Mouse (Mus musculus): ENCODE measurements around the gene Kcnt1. TPM values are rescaled to one million over a fixed set of nuclear protein-coding genes. Genes with fewer than 3 reads are reported as not detected.

Gene Kcnt1
- polyA plus RNA-seq, 2 experiments = 0.08 TPM; not detected in 1

DNA sequence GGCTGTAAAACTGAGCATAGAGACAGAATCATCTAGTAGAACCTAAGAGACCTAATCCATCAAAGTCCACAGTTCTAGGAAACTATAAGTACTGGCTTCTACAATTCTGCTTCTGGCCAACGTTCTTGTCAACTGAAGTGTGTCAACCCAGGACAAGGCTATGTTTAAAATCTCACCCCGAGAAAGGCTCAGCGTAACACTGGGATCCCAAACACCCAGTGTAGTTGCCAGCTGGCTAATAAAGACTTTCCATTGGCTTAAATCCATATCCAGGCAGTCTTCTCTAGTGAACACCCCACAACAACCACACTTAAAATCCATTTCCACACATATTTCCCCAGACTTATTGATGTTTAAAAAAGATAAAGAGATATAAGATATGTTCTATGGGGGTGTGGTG lies 32.7 kb upstream of the Kcnt1 start:
- Histone ChIP-seq H3K4me1 (replicated peaks; ENCODE audit: control insufficient read depth in 2 of 2, insufficient read depth in 2 of 2, low read length in 1 of 2) (no peaks in the 10 kb centered on the region), H3K4me2 (ENCODE audit: low read depth) (no peak overlapping the region), H3K4me3 (ENCODE audit: insufficient read depth in 1 of 2, low read depth in 2 of 2, low read length in 2 of 2) (no peak overlapping the region), H3K9ac (replicated peaks) (no peak overlapping the region), H3K9me3 (ENCODE audit: control insufficient read depth, low read length) (no peaks in the 10 kb centered on the region), H3K36me3 (replicated peaks; ENCODE audit: control insufficient read depth, insufficient read depth, low read depth) (no peaks in the 10 kb centered on the region), H3K27me3 (ENCODE audit: control insufficient read depth, insufficient read depth, low read length) (no peaks in the 10 kb centered on the region), H3K27ac (no peak overlapping the region)
- WGBS (ENCODE audit: insufficient replicate concordance) = 76% methylated on average over 3 of the region's 3 CpGs
- ATAC-seq (ENCODE audit: insufficient read depth) = no peak
- no peak for TF ChIP-seq EP300 (IDR thresholded peaks at IDR 0.05; ENCODE audit: low read depth)
- TF ChIP-seq CTCF (IDR thresholded peaks at IDR 0.05; ENCODE audit: low read depth) = no peak
- no peak for DNase-seq (ENCODE audit: low read depth in 3 of 3, low spot score in 3 of 3)

DNA sequence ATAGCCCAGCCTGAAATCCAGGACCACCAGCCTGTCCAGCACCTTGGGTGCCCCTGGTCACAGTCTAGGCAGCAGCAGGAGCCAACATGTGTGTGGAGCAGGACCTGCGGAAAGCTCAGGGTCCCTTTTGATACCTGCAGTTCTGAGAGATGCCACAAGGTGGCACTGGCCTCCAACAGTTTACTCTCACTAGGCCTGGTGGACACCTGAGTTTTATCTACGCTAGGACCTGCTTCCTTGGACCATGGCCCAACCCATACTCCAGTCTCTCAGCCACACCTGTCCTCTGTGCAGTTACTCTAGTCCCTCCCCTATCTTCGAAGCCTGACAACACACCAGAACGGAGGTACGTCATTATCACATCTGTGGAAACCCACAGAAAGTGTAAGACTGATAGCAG lies 27.2 kb upstream of the Kcnt1 start:
- ATAC-seq (ENCODE audit: insufficient read depth) = no peak
- Histone ChIP-seq H3K27me3 (ENCODE audit: control insufficient read depth, insufficient read depth, low read length) (no peaks in the 10 kb centered on the region), H3K27ac (no peak overlapping the region), H3K4me3 (ENCODE audit: insufficient read depth in 1 of 2, low read depth in 2 of 2, low read length in 2 of 2) (no peak overlapping the region), H3K36me3 (replicated peaks; ENCODE audit: control insufficient read depth, insufficient read depth, low read depth) (no peaks in the 10 kb centered on the region), H3K9ac (replicated peaks) (no peak overlapping the region), H3K4me2 (ENCODE audit: low read depth) (no peak overlapping the region), H3K4me1 (replicated peaks; ENCODE audit: control insufficient read depth in 2 of 2, insufficient read depth in 2 of 2, low read length in 1 of 2) (no peaks in the 10 kb centered on the region), H3K9me3 (ENCODE audit: control insufficient read depth, low read length) (no peaks in the 10 kb centered on the region)
- WGBS (ENCODE audit: insufficient replicate concordance) = 31% methylated on average over 5 of the region's 5 CpGs
- TF ChIP-seq EP300 (IDR thresholded peaks at IDR 0.05; ENCODE audit: low read depth) (no peak), CTCF (IDR thresholded peaks at IDR 0.05; ENCODE audit: low read depth) (peak; percentile 94)
- DNase-seq (ENCODE audit: low read depth in 3 of 3, low spot score in 3 of 3) = peak; percentile 13 to 32 (median 14)

DNA sequence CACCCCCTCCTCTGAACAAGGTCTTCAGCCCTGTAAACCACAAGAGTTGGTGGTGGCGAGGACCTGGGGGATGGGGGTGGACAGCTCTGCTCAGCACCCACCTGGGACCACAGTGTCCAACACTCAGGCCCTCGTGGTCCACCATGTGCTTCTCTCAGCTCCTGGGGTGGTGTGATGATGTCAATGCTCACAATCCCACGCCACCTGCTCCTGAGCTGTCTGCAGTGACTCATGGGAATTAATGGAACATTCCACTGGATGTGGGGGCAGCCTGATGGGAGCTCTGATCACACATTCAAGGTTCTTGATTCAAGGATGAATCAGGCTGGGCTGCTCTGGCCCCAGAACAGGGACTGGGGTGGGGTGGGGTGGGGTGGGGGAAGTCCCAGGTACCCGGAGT lies 21.4 kb upstream of the Kcnt1 start:
- Histone ChIP-seq H3K36me3 (replicated peaks; ENCODE audit: control insufficient read depth, insufficient read depth, low read depth) (no peaks in the 10 kb centered on the region), H3K9me3 (ENCODE audit: control insufficient read depth, low read length) (no peaks in the 10 kb centered on the region), H3K9ac (replicated peaks) (no peak overlapping the region), H3K4me1 (replicated peaks; ENCODE audit: control insufficient read depth in 2 of 2, insufficient read depth in 2 of 2, low read length in 1 of 2) (no peaks in the 10 kb centered on the region), H3K4me2 (ENCODE audit: low read depth) (no peak overlapping the region), H3K4me3 (ENCODE audit: insufficient read depth in 1 of 2, low read depth in 2 of 2, low read length in 2 of 2) (no peak overlapping the region), H3K27ac (no peak overlapping the region), H3K27me3 (ENCODE audit: control insufficient read depth, insufficient read depth, low read length) (no peaks in the 10 kb centered on the region)
- 41% methylated on average over 4 of the region's 4 CpGs for WGBS (ENCODE audit: insufficient replicate concordance)
- no peak for DNase-seq (ENCODE audit: low read depth in 3 of 3, low spot score in 3 of 3)
- no peak for ATAC-seq (ENCODE audit: insufficient read depth)
- TF ChIP-seq CTCF (IDR thresholded peaks at IDR 0.05; ENCODE audit: low read depth) = no peak
- no peak for TF ChIP-seq EP300 (IDR thresholded peaks at IDR 0.05; ENCODE audit: low read depth)

DNA sequence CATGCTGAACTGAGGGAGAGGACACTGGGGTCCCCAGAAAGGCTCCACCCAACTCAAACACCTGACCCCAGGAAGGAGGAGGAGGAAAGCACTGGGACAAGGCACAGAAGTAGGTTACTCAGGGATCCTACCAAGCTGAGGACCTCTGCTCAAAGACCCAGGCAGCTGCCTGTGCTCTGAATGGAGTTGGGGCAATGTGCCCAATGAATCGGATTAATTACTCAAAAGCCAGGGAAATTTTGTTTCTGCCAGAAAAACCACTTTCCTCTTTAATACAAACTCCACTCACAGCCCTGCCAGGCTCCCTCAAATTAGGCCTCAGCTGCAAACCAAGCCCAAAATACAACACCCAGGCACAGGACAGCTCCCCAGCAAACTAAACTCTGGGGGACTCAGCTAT lies 20.8 kb upstream of the Kcnt1 start:
- Histone ChIP-seq H3K4me3 (ENCODE audit: insufficient read depth in 1 of 2, low read depth in 2 of 2, low read length in 2 of 2) (no peak overlapping the region), H3K9ac (replicated peaks) (no peak overlapping the region), H3K4me1 (replicated peaks; ENCODE audit: control insufficient read depth in 2 of 2, insufficient read depth in 2 of 2, low read length in 1 of 2) (no peaks in the 10 kb centered on the region), H3K36me3 (replicated peaks; ENCODE audit: control insufficient read depth, insufficient read depth, low read depth) (no peaks in the 10 kb centered on the region), H3K9me3 (ENCODE audit: control insufficient read depth, low read length) (no peaks in the 10 kb centered on the region), H3K27ac (no peak overlapping the region), H3K27me3 (ENCODE audit: control insufficient read depth, insufficient read depth, low read length) (no peaks in the 10 kb centered on the region), H3K4me2 (ENCODE audit: low read depth) (no peak overlapping the region)
- TF ChIP-seq EP300 (IDR thresholded peaks at IDR 0.05; ENCODE audit: low read depth) (no peak), CTCF (IDR thresholded peaks at IDR 0.05; ENCODE audit: low read depth) (no peak)
- WGBS (ENCODE audit: insufficient replicate concordance) = 52% methylated on average over 1 of the region's 1 CpGs
- ATAC-seq (ENCODE audit: insufficient read depth) = no peak
- DNase-seq (ENCODE audit: low read depth in 3 of 3, low spot score in 3 of 3) = no peak

- TF ChIP-seq CTCF (IDR thresholded peaks at IDR 0.05; ENCODE audit: low read depth) = no peak
- TF ChIP-seq EP300 (IDR thresholded peaks at IDR 0.05; ENCODE audit: low read depth) = no peak
- Histone ChIP-seq H3K9ac (replicated peaks) (no peak overlapping the region), H3K9me3 (ENCODE audit: control insufficient read depth, low read length) (no peaks in the 10 kb centered on the region), H3K4me2 (ENCODE audit: low read depth) (no peak overlapping the region), H3K4me3 (ENCODE audit: insufficient read depth in 1 of 2, low read depth in 2 of 2, low read length in 2 of 2) (no peak overlapping the region), H3K27ac (no peak overlapping the region), H3K27me3 (ENCODE audit: control insufficient read depth, insufficient read depth, low read length) (no peaks in the 10 kb centered on the region), H3K4me1 (replicated peaks; ENCODE audit: control insufficient read depth in 2 of 2, insufficient read depth in 2 of 2, low read length in 1 of 2) (no peaks in the 10 kb centered on the region), H3K36me3 (replicated peaks; ENCODE audit: control insufficient read depth, insufficient read depth, low read depth) (no peaks in the 10 kb centered on the region)
- 61% methylated on average over 3 of the region's 3 CpGs for WGBS (ENCODE audit: insufficient replicate concordance)
- DNase-seq (ENCODE audit: low read depth in 3 of 3, low spot score in 3 of 3) (no peak), ATAC-seq (ENCODE audit: insufficient read depth) (no peak)
Measured at GRCm38 (mm10) chr2:25844097-25844496, 19.4 kb upstream of the Kcnt1 start.
